In the genomic region with DNA sequence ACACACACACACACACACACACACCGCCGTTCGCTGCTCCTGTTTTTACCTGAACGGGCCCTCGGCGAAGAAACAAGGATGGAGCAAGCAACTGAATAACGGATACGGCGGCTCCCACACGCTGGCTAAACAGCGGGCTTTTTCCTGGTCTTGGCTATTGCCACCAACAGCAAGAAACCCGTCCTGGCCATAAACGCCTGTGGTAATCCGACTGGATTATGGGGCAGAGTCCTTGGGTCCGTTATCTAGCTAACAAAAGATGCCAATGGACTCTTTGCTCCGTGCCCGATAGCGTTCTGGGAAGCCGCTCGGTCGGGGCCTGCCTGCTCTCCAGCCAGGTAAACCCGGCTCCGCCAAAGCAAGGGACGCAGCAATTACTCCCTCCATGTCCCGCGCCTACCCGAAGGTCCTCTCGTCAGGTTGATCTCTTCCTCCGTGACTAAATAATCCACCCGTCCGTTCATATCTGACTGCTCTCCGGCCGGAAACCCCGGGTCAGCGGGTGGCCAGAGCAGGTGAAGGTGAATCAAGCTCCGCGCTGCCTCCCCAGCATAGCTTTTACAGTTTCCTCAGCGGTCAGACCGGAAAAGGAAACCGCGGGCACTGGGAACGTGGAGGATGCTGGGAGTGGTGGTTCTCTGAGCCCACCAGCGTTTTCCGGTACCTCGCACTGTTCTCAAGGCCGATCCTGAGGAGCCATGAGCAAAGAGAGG, we compare ENCODE assay signal across 8 mouse cellular contexts. TPM values are rescaled to one million over a fixed set of nuclear protein-coding genes. Genes with fewer than 3 reads are reported as not detected.
DNase-seq lines count a peak whose midpoint lies in the region; ATAC-seq lines count a peak whose summit lies in the region.

A gene (minus strand): TSS at position 590 of the 713 bp plus-strand sequence.
A gene (minus strand): TSS at position 596 of the 713 bp plus-strand sequence.

- ATAC-seq in inflammation-experienced regulatory T-cells, adult 6 months = peak; percentile 89
- peak; percentile 97 for ATAC-seq in megakaryocyte-erythroid progenitor cell, adult 5-6 weeks (replicated peaks; ENCODE audit: low FRiP score, low TSS enrichment, poor library complexity, severe bottlenecking)

- intact Hi-C loops in gastrocnemius, postnatal 14 days (cut with DNase I; ENCODE audit: low total_unique reads) = no loop called here
- intact Hi-C loops in left cerebral cortex, postnatal 10 days (cut with DNase I) = no loop called here

- DNase-seq in adrenal gland, adult (ENCODE audit: inconsistent age in 2 of 2, low spot score in 1 of 2) = peak; percentile 88 to 96
- DNase-seq in embryo, embryonic 10.5 days (ENCODE audit: low spot score) = peak; percentile 94
- peak; percentile 82 for DNase-seq in gastrocnemius, postnatal 14 days
- DNase-seq in left cerebral cortex, postnatal 10 days (ENCODE audit: extremely low spot score in 1 of 2, low spot score in 2 of 2) = peak; percentile 84 to 86
- DNase-seq in right cerebral cortex, postnatal 25 days = peak; percentile 87
- DNase-seq in urinary bladder, postnatal 4 days (ENCODE audit: low spot score in 2 of 2) = peak; percentile 69 to 80

RNA-seq across cellular contexts. Expression of the first gene that starts in this region (rescaled TPM):
- total RNA-seq in gastrocnemius, postnatal 14 days (2021) = 10 to 100 TPM; 32.6 to 33.6 TPM
- 10 to 100 TPM; 11.7 to 21.8 (median 15.0) TPM for polyA plus RNA-seq in inflammation-experienced regulatory T-cells, adult 6 months (2017; shearing (Covaris generic))
- 10 to 100 TPM; 36.1 to 39.1 TPM for total RNA-seq in left cerebral cortex, postnatal 10 days (2021)
- 9.7 and 18.7 TPM in 2 replicates for total RNA-seq in megakaryocyte-erythroid progenitor cell, adult 5-6 weeks (2014; fragmentation: Nextera tagmentation)
- total RNA-seq in megakaryocyte-erythroid progenitor cell, adult 5-6 weeks (2017) = 57.2 and 72.9 TPM in 2 replicates

RNA-seq across cellular contexts. Expression of the second gene that starts in this region (rescaled TPM):
- total RNA-seq in gastrocnemius, postnatal 14 days (2021) = 10 to 100 TPM; 26.1 to 26.2 TPM
- polyA plus RNA-seq in inflammation-experienced regulatory T-cells, adult 6 months (2017; shearing (Covaris generic)) = 10 to 100 TPM; 58.2 to 66.3 (median 66.0) TPM
- total RNA-seq in left cerebral cortex, postnatal 10 days (2021) = 10 to 100 TPM; 17.9 to 21.9 TPM
- total RNA-seq in megakaryocyte-erythroid progenitor cell, adult 5-6 weeks (2014; fragmentation: Nextera tagmentation) = 18.4 and 34.7 TPM in 2 replicates
- total RNA-seq in megakaryocyte-erythroid progenitor cell, adult 5-6 weeks (2017) = 43.6 and 48.1 TPM in 2 replicates

Comparison
In these comparisons a context has a peak if more than half of its experiments do, and no peak if none do; other contexts are left out.
1. Peak in every context shown above with its lines: DNase-seq and ATAC-seq.